Mouse (Mus musculus): ENCODE data around the gene Vgll4. TPM values are rescaled to one million over a fixed set of nuclear protein-coding genes. Genes with fewer than 3 reads are reported as not detected.

The Vgll4 gene
- total RNA-seq, 2 experiments from 2014 or later, result 46.9 to 49.2 TPM

GRCm38 (mm10) chr6:114847582-114848174, 122.1 kb downstream of the Vgll4 start:
- DNase-seq (ENCODE audit: low spot score in 2 of 2), result no peak

- no peak for DNase-seq (ENCODE audit: low spot score in 2 of 2)
These were observed 123.5 kb downstream of the Vgll4 start for GRCm38 (mm10) chr6:114846153-114846772.

GRCm38 (mm10) chr6:114842863-114843262, 126.9 kb downstream of the Vgll4 start:
- no peak for DNase-seq (ENCODE audit: low spot score in 2 of 2)

GRCm38 (mm10) chr6:114842131-114842530, 127.7 kb downstream of the Vgll4 start:
- DNase-seq (ENCODE audit: low spot score in 2 of 2), result no peak

- no peak for DNase-seq (ENCODE audit: low spot score in 2 of 2)
These were observed 129.8 kb downstream of the Vgll4 start for GRCm38 (mm10) chr6:114840012-114840411.

GRCm38 (mm10) chr6:114838872-114839271, 130.9 kb downstream of the Vgll4 start:
- no peak for DNase-seq (ENCODE audit: low spot score in 2 of 2)

GRCm38 (mm10) chr6:114836433-114836832, 133.4 kb downstream of the Vgll4 start:
- no peak for DNase-seq (ENCODE audit: low spot score in 2 of 2)

GRCm38 (mm10) chr6:114835752-114836151, 134.0 kb downstream of the Vgll4 start:
- no peak for DNase-seq (ENCODE audit: low spot score in 2 of 2)

- no peak for DNase-seq (ENCODE audit: low spot score in 2 of 2)
These were observed 134.4 kb downstream of the Vgll4 start for GRCm38 (mm10) chr6:114835344-114835743.

- no peak for DNase-seq (ENCODE audit: low spot score in 2 of 2)
These were observed 135.9 kb downstream of the Vgll4 start for GRCm38 (mm10) chr6:114833791-114834346.

GRCm38 (mm10) chr6:114833058-114833685, 136.6 kb downstream of the Vgll4 start:
- DNase-seq (ENCODE audit: low spot score in 2 of 2), result no peak

GRCm38 (mm10) chr6:114831807-114832206, 138.0 kb downstream of the Vgll4 start:
- DNase-seq (ENCODE audit: low spot score in 2 of 2), result no peak

GRCm38 (mm10) chr6:114829660-114830438, 139.9 kb downstream of the Vgll4 start:
- no peak for DNase-seq (ENCODE audit: low spot score in 2 of 2)

- no peak for DNase-seq (ENCODE audit: low spot score in 2 of 2)
These were observed 142.9 kb downstream of the Vgll4 start for GRCm38 (mm10) chr6:114826889-114827288.

- DNase-seq (ENCODE audit: low spot score in 2 of 2), result no peak
These were observed 148.1 kb downstream of the Vgll4 start for GRCm38 (mm10) chr6:114821646-114822045.

- DNase-seq (ENCODE audit: low spot score in 2 of 2), result no peak
These were observed 149.8 kb downstream of the Vgll4 start for GRCm38 (mm10) chr6:114819971-114820481.

- no peak for DNase-seq (ENCODE audit: low spot score in 2 of 2)
These were observed 151.3 kb downstream of the Vgll4 start for GRCm38 (mm10) chr6:114818471-114818870.

- no peak for DNase-seq (ENCODE audit: low spot score in 2 of 2)
These were observed 151.8 kb downstream of the Vgll4 start for GRCm38 (mm10) chr6:114817948-114818347.

GRCm38 (mm10) chr6:114814882-114815650, 154.7 kb downstream of the Vgll4 start:
- DNase-seq (ENCODE audit: low spot score in 2 of 2), result no peak

- no peak for DNase-seq (ENCODE audit: low spot score in 2 of 2)
These were observed 155.5 kb downstream of the Vgll4 start for GRCm38 (mm10) chr6:114814199-114814881.
